Mouse (Mus musculus): ENCODE measurements around the gene Hsp90ab1.

The Hsp90ab1 gene

DNA sequence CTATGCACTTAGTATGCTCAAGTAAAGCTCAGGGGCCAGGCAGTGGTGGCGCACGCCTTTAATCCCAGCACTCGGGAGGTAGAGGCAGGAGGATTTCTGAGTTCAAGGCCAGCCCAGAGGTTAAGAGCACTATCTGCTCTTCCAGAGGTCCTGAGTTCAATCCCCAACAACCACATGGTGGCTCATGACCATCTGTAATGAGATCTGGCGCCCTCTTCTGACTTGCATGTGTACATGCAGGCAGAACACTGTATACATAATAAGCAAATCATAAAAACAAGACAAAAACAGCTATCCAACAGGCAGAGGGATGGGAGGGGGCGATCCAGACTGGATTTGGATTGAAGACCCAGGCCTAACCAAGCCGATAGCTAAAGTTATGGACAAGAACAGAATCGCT is 5.8 kb upstream of the Hsp90ab1 start:
- DNase-seq: no peak

DNA sequence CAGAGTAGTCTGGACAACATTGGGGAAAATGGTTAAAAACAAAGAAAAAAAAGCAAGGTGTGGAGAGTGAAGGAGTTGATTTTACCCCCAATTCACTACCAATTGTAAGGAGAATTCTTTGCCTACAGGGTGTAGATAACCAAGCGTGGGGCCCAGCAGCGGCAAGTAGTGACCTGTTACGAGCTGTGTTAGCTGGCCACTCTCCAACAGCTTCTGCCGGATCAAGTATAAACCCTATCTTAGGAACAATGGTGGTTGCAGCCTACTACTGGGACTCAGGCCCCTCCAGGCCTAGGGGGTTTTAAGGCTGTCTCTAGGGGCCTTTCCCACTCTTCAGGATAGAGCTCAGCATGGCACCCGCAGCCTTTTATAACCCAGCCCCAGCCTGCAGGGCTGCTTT is 5.2 kb upstream of the Hsp90ab1 start:
- no peak for DNase-seq

DNA sequence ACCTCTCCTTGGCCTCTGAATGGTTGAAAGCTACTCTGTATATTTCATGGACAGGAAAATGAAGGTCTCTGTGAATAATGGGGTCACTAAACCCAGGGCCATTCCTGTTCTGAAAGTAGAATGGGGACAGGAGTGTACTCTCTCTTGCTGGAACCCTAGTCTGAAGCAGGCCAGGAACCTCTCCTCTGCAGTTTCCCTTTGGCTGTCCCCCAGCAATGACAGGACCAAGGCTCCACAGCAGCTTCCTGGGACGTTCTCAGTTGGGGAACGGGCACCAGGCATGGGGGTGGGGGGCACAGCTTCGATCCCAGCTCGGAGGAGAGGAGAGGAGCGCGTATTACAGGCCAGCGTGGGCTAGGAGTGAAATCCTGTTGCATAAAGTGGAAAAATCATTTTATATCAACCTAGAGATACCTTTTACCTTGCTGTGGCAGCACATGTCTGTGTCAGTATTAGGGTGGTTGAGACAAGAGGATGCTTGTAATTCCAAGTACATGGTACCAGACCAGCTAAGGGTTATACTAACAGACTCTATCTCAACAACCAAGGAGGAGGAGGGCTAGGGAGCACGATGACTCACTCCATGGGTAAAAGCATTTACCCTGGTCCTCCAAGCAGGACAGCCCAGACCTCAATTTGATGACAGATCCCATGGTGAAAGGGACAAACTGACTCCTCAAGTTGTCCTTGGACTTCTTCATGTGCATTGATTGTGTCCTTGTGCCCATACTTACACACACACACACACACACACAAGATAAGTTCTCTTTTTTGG is 2.2 kb upstream of the Hsp90ab1 start:
- DNase-seq: no peak

DNA sequence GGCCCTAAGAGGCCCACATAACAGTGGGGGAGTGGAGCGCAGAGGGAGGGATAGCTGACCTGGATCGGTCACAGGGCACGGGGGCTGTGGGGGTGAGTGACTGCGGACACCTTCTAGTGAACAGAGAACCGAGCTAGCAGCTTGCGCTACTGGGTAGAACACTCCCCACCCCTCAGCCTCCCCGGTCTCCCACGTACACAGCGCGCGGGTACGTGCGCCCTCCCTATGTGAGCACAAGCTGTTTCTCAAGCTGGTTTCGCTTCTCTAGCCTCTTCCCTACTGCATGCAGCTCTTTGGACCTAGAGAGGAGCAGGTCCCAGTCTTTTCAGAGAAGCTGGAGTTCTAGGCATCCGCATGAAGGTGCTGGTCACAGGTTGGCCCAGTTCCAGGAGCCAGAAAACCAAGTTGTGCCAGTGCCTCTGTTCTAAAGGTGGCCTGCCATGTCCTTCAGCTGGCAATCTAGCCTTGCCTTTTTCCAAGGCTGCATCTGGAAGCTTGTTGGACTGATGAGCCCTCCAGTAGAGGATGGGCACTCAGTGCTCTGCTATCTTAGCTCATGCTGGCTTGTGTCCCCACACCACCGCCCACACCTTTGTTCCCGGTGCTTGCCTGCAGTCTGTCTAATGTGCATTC is 1.2 kb upstream of the Hsp90ab1 start:
- peak; percentile 74 to 85 for DNase-seq

DNA sequence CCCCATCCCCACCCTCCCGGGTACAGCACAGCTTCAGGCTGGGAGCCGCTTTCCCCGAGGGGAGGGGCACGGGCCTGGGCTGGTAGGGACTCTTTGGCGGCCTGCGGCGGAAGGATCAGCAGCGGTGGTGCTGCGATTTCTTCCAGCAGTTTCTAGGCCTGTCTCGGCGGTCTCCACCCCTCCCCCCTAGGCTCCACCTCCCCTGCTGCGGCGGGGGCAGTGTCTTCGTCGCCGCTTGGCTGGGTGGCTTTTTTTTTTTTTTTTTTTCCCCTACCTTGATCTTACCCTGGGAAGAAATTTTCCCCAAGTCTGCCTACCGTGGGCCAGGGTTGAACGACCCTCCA is 681 bp upstream of the Hsp90ab1 start:
- DNase-seq: peak; percentile 98 to 99

DNA sequence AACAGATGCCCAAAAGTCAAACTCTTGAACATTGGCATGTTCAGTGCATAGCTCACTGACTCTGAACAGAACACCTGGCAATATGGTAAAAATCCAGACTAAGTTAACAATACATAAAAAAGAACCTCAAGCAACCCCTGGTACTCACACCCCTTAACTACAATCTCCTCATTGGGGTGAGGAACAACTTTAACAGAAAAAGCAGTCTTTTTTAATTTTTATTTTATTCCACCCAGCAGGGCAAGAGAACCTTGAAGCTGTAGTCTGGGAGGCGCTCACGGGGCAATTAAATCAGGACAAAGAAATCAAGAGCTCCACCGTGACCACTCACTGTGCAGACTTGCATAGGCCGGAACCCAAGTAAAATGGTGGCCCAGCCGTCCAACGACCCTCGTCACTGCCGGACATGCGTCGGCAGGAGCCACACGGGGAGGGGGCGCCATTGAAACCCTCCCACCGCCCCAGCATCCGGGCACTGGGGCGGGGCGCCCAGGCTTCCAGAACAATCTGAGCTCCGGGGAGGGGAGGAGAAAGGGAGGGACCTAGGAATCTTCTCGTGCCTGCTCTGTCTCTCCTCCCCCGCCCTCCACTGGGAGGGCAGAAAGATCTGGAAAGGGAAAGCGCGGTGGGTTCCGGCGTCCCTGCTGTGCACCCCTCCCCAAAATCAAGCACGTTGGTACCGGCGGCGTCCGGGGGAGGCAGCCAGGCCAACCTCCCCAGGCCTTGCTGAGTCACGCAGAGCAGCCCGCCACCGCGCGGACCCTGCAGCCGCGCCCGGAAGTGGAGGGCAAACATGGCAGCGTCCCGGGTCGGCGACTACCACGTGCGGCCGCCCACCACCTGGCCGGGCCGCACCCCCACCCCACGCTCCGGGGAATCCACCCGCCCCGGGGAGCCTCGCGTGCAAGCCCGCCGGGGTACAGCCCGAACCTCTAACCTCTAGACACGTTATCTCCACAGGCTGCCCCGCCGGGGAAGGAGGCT is 676 bp downstream of the Hsp90ab1 start:
- DNase-seq: peak; percentile 87 to 93

DNA sequence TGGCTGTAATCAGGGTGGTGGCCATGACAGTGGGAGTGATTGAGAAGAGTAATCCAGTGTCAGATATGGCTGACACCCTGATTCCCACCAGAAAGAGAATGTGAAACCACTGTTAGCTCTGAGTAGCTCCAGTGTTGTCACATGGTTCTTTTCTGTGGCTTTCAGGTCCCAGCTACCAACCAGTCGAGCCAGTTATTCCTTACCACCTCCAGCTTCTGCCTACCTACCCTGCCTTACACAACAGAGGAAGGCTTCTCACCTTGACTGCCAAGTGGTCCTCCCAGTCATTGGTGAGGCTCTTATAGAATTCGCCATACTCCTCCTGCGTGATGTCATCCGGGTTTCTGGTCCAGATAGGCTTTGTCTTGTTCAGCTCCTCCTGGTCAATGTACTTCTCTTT is 3.1 kb downstream of the Hsp90ab1 start:
- DNase-seq: no peak

DNA sequence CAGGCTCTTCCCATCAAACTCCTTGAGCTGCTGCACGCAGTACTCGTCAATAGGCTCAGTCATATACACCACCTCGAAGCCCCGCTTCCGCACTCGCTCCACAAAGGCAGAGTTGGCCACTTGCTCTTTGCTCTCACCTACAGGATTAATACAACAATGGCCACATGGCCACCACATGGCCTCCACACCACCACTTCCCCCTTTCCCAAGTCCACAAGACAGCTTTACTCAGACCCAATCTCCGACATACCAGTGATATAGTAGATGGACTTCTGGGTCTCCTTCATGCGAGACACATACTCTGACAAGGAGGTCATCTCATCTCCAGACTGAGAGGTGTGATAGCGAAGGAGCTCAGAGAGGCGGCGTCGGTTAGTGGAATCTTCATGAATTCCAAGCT is 4.1 kb downstream of the Hsp90ab1 start:
- DNase-seq: no peak

DNA sequence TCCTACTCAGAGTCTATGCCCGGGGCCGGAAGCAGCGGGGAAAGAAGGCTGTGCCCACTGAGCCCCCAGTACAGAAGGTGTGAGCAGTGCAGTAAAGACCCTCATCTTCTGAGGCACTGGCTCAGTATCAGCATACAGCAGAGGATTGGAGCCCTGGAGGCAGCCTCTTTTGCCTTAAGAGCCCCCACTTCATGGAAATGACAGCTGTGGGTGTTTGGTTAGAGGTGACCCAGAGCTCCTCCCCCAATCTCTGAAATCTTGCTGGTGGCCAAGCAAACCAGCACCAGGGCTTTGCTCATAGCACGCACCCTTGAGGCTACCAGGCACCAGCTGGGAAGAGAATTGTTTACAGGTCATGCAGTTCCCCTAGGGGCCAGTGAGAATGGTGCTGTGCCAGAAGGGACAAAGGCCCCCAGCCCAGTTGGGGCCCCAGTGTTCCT is 5.9 kb downstream of the Hsp90ab1 start:
- no peak for DNase-seq

DNA sequence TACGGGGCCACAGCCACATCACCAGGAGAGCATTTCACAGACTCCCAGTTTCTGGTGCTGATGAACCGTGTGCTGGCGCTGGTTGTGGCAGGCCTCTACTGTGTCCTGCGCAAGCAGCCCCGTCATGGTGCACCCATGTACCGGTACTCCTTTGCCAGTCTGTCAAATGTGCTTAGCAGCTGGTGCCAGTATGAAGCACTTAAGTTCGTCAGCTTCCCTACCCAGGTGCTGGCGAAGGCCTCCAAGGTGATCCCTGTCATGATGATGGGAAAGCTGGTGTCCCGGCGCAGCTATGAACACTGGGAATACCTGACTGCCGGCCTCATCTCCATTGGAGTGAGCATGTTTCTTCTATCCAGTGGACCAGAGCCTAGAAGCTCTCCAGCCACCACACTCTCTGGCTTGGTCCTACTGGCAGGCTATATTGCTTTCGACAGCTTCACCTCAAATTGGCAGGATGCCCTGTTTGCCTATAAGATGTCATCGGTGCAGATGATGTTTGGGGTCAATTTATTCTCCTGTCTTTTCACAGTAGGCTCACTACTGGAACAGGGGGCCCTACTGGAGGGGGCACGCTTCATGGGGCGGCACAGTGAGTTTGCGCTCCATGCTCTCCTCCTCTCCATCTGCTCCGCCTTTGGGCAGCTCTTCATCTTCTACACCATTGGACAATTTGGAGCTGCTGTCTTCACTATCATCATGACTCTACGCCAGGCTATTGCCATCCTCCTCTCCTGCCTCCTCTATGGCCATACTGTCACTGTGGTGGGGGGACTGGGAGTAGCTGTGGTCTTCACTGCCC is 6.5 kb downstream of the Hsp90ab1 start:
- DNase-seq: peak in 1 of 2 experiments; percentile 31

DNA sequence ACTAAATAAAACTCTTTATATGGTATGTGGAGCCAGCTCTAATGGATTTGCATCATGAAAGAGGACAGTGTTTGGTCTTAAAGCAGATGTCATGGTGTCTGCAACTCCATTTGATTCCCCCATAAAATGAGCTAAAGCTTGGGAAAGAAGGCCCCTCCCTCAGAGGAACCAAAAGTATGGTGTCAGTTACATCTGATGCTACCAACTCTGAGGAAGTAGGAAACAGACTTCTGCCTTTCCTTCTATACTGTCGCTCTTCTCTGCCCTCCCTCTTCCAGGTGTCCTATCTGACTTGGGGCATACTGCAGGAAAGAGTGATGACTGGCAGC is 7.1 kb downstream of the Hsp90ab1 start:
- no peak for DNase-seq

DNA sequence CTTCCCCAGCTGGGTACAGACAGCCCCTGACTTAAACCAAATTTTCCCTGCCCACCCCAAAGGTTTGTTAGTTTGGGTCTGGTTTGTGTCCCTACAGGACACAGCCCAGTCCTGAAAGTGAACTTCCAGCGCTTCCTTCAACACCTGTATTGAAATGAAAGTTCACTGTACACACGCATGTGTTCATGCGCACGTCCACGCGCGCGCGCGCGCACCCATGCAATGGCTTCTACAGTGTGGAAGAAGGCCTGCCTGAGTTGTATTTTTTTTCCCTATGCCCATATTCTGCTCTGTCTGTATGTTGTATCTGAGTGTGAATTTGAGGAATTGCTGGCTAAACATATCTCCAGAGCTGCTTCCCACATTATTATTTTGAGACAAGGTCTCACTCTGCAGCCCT is 8.0 kb downstream of the Hsp90ab1 start:
- DNase-seq: no peak

DNA sequence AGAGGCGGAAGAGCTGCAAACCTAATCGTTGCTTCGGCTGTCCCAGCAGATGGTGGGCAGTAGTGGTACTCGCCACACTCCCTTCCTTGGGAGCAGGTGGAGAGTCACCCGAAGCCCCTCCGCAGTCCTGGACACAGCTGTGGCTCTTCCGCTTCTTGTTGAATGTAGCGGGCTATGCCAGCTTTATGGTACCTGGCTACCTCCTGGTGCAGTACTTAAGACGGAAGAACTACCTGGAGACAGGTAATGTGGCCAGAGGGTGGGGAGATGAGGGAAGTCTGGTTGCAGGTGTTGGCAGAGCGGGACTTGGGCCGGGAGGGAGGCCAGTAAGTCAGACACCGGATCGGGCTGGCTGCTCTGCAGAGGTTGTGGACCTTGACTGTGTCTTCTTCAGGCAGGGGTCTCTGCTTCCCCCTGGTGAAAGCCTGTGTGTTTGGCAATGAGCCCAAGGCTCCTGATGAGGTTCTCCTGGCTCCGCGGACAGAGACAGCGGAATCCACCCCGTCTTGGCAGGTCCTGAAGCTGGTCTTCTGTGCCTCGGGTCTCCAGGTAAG is 8.5 kb downstream of the Hsp90ab1 start:
- peak; percentile 30 to 57 for DNase-seq

DNA sequence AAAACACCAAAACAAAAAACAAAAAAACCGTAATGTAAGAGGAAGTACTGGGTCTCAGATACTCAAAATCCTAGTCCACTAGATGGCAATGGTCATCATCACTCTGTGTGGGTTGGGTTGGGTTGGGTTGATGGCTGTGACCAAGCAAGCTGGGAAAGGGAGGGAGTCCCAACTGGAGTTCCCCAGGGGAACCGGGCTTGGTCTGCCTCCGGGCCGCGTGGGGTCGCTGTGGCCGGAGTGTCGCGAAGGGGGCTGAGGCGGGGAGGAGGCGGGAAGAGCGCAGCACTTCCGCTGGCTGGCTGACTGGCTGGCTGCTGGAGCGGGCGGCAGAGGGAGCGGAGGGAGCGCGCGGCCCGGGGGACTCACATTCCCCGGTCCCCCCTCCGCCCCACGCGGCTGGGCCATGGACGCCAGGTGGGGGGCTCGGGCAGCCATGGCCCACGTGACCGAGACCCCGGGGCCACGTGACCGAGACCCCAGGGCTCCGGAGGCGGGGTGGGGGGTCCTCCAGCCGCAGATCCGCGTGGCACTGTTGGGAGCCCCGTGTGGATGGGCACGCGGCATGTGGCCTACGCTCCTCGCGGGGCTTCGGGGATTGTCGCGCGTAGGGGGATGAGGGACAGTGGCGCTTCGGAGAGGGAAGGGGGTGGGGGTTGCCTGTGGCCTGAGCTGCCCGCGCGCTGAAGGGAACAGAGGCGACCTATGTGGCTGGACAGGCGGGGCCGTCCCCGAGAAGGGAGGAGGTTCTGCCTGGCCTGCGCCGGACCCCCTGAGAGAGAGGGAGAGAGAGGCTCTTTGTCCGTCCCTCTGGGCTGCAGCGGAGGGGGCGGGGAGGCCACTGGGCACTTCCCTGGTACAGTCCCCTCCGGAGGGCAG is 9.2 kb downstream of the Hsp90ab1 start, which contains the start of gene Slc35b2:
Gene Slc35b2 (plus strand): TSS at position 220 of the 876 bp plus-strand sequence.
- peak; percentile 96 to 97 for DNase-seq

DNA sequence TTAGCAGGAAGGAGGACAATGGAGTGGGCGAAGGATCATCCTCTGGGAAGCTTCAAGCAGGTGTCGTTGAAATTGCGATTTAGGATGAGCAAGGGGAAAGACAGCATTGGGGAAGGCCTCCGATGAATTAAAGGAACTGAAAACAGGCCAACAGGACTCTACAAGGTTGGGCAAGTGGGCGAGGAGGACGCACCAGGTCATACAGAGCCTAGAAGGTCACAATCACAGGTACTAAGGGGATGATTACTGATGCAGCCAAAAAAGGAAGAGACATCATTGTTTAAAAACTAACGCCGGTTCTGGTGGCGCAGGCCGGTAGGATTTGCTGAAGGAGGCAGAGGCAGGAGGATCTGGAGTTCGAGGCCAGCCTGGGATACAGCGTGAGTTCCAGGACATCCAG is 9.9 kb downstream of the Hsp90ab1 start:
- no peak for DNase-seq

DNA sequence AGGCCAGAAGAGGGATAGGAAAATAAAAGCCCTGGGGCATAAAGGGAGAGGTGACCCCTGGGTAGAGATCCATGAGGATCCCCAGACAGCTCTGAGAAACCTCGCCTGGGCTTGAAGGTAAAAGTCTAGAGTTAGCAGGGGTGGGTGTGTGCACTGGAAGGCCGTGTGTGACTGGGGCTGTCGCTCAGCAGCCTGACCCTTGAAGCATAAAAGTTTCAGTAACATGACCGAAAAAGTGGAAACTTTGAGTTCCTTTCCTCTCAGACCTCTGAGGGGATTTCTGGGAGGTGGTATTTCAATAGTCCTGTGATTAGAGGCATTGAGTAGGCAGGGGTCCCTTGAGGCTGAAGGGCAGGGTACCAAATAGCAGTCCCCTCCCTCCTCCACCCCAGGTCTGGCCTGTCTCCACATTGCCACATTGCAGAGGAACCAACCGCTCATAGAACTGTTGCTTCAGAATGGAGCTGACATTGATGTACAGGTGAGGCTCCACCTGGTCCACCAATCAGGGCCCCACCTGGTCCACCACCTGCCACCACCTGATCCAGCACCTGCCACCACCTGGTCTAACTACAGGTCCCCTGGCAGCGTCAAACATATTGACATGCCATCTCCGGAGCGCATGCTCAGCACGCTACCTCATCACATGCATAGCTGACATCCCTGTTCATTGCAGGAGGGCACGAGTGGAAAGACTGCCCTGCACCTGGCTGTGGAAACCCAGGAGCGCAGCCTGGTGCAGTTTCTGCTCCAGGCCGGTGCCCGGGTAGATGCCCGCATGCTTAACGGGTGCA is 13.1 kb downstream of the Hsp90ab1 start:
- DNase-seq: no peak

DNA sequence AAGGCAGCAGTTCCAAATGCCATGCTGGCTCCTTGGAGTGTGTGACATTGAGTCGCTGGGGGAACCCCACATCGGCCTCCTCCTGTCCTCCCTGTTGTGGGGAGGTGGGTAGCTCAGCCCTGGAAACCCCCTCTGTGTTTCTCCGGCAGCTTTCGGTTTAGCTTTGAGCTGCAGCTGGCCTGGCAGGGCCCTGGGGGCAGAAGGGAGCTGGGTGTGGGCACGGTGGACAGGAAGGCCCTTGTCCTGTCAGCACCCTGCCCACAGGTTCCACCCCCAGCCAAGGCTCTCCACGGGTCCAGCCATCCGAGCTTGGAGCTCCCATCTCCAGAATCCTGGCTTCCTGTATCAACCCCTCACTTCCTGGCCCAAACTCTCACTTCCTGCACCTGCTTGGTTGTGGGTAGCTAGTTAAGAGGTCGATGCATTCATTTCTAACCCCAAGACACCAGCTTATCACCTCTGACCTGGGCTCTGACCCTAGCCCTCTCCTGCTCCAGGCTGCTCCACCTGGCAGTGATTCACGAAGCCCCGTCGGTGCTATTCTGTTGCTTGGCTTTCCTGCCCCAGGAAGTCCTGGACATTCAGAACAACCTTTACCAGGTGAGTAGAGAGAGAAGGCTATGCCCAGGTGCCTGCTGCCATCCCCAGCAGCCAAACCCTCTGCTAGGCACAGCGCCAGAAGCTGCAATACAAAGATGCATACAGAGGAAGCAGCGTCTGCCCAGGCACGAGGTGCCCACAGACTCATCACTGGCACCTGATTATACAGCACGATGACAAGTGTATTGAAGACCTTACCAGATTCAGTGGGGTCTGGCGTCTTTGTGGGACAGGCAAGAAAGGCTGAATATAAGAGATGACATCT is 14.8 kb downstream of the Hsp90ab1 start:
- peak in 1 of 2 experiments; percentile 10 for DNase-seq

DNA sequence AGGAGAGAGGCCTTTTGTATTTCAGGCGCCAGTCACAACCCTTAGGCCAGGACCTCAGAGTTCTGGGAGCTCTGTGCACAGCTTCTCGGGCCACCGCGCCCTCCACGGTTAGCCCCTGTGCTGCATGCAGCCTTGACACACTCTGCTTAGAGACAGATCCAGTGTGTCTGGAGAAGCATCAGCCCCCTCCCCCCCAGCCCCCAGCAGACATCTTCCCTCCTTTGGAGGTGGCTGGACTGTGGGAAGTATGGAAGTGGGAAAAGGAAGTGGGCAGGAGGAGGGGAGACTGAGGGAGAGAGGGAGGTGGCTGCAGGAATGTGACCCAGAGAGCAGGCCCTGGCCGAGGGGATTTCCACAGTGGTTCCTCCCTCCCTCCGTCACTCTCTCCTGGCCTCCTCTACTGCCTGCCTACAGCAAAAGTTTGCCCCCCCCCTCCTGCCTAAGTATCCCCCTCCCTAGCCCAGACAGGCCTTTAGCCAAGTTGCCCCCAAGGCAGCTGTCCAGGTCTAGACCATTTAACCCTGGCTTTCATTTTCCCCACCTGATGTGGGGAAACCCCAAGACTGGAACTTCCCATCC is 15.7 kb downstream of the Hsp90ab1 start:
- peak in 1 of 2 experiments; percentile 27 for DNase-seq

All from kidney, postnatal 4 days (tissue).